Mouse (Mus musculus) spleen, adult 2 months (tissue): ENCODE measurements around the gene Kcna1.

ENCODE experiments used
- CTCF ChIP-seq: fragments of 200-500 bp; IDR thresholded peaks from 2 replicates; pipeline ENCODE4 v1.5.1; 2011; ENCODE audit warnings: mild to moderate bottlenecking, inconsistent platforms; ENCODE audit not compliant: insufficient read depth, insufficient read length, insufficient replicate concordance; ENCODE audit errors: extremely low read depth
- POLR2A ChIP-seq: fragments of 200-500 bp; IDR thresholded peaks from 2 replicates; pipeline ENCODE4 v1.6.1; 2011; ENCODE audit warnings: low read depth, low read length, inconsistent platforms

GRCm38 (mm10) chr6:126644181-126645043, 1.8 kb downstream of the Kcna1 start:
- no peak for TF ChIP-seq POLR2A
- no peak for TF ChIP-seq CTCF
